Mouse (Mus musculus) ES-E14 (cell line): Measurements from ENCODE around the gene Ewsr1. TPM values are rescaled to one million over a fixed set of nuclear protein-coding genes. Genes with fewer than 3 reads are reported as not detected.
"Not testable (repeated sequence)": the region's sequence is repeated elsewhere in the genome, so short reads cannot be mapped to it uniquely, and the experiment has no call there.

Source experiments
- DNase-seq: peaks from one replicate; pipeline ENCODE4 v3.0.0-alpha.2; 2013; ENCODE audit warnings: low read depth, low spot score
- H3K27ac ChIP-seq: 2 replicates; pipeline ENCODE4 v1.5.1; 2012; ENCODE audit warnings: low read depth, mild to moderate bottlenecking, low read length, moderate library complexity, mixed read lengths; ENCODE audit not compliant: poor library complexity, insufficient read depth, severe bottlenecking
- H3K36me3 ChIP-seq: 2 replicates; pipeline ENCODE4 v1.6.1; 2012; ENCODE audit warnings: mild to moderate bottlenecking, low read length, moderate library complexity, mixed read lengths; ENCODE audit not compliant: control insufficient read depth, poor library complexity, insufficient read depth, severe bottlenecking
- H3K4me1 ChIP-seq, 2 experiments: fragments of 150-350 bp in 1 of 2; sonication (generic) in 1 of 2; 2 replicates each; pipeline ENCODE4 v1.6.1; 2012; ENCODE audit warnings: low read length in 2 of 2, mild to moderate bottlenecking in 1 of 2, mixed read lengths in 1 of 2; ENCODE audit not compliant: control insufficient read depth in 2 of 2, insufficient read depth in 2 of 2, poor library complexity in 1 of 2
- H3K4me3 ChIP-seq, 2 experiments: fragments of 150-350 bp in 1 of 2; sonication (generic) in 1 of 2; 2 replicates each; pipeline ENCODE4 v1.5.1; 2012; ENCODE audit warnings: low read length in 2 of 2, low read depth in 1 of 2, mild to moderate bottlenecking in 1 of 2, mixed read lengths in 1 of 2; ENCODE audit not compliant: insufficient read depth in 1 of 2, poor library complexity in 1 of 2, severe bottlenecking in 1 of 2
- H3K9ac ChIP-seq: 2 replicates; pipeline ENCODE4 v1.6.1; 2012; ENCODE audit warnings: low read depth, mild to moderate bottlenecking, low read length, mixed read lengths; ENCODE audit not compliant: poor library complexity, insufficient read depth, severe bottlenecking
- H3K9me3 ChIP-seq: fragments of 150-350 bp; sonication (generic); 2 replicates; pipeline ENCODE4 v1.6.1; 2012; ENCODE audit warnings: low read depth, mild to moderate bottlenecking, low read length; ENCODE audit not compliant: control insufficient read depth, insufficient read depth
- CHD2 ChIP-seq: IDR thresholded peaks from 2 replicates; pipeline ENCODE4 v1.6.1; 2014; ENCODE audit warnings: mild to moderate bottlenecking, low read depth, low read length, inconsistent platforms
- HCFC1 ChIP-seq: IDR thresholded peaks from 2 replicates; pipeline ENCODE4 v1.6.1; 2012; ENCODE audit warnings: low read length, inconsistent platforms, borderline replicate concordance; ENCODE audit not compliant: insufficient read depth
- MAFK ChIP-seq: IDR thresholded peaks from 2 replicates; pipeline ENCODE4 v1.6.1; 2014; ENCODE audit warnings: mild to moderate bottlenecking, low read depth, low read length, inconsistent platforms; ENCODE audit not compliant: insufficient read depth
- ZC3H11A ChIP-seq: IDR thresholded peaks from 2 replicates; pipeline ENCODE4 v1.6.1; 2012; ENCODE audit warnings: low read depth, mild to moderate bottlenecking, inconsistent platforms, low read length, borderline replicate concordance
- ZNF384 ChIP-seq: IDR thresholded peaks from 2 replicates; pipeline ENCODE4 v1.6.1; 2012; ENCODE audit warnings: low read depth, low read length, inconsistent platforms
- in situ Hi-C, 2 experiments: fragments of 600-800 bp; cut with MboI; formaldehyde crosslinking; loops; one replicate each; pipeline ENCODE4 v1.15.1; 2025; ENCODE audit warnings: low sequenced_read_pairs in 2 of 2, inconsistent platforms in 1 of 2; ENCODE audit not compliant: unreplicated experiment in 2 of 2
- total RNA-seq: library from RNA; depleted of rRNA; stranded (reverse); fragments of 300-350 nt; gene quantifications from 2 replicates; pipeline ENCODE4 v1.2.3, GENCODE M21; 2012

The Ewsr1 gene
- total RNA-seq, 1 experiment: 396 TPM

DNA sequence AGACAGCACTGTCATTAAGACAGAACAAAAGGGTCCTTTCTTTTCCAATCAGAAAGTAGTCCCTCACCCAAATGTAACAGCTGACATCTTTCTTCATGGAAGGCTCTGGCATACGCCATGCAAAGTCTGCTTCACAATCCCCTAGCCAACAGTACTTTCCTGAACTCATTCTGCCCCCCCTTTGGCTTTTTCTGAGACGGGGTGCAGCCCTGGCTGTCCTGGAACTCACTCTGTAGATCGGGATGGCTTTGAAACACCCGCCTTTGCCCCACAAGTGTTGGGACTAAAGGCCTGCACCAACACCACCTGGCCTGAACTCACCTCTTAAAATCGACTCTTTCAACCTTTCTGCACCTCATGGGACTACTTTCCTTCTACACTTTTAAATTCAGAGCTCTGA lies 3.2 kb downstream of the Ewsr1 start:
- H3K27ac ChIP-seq: no peak overlapping the region
- H3K4me3 ChIP-seq: peak overlapping the region; percentile 4 to 36; a peak in 2 of 4 replicates
- no peak overlapping the region for H3K9ac ChIP-seq
- H3K4me1 ChIP-seq: peaks cover 4 to 5% of the 10 kb centered on the region in 2 experiments; a peak in 2 of 4 replicates
- in situ Hi-C loops: no loop called here
- DNase-seq: no peak
- no peaks in the 10 kb centered on the region for H3K9me3 ChIP-seq
- TF ChIP-seq HCFC1 (no peak), ZNF384 (no peak), ZC3H11A (no peak), CHD2 (no peak), MAFK (no peak)
- peaks cover 11% of the 10 kb centered on the region for H3K36me3 ChIP-seq

DNA sequence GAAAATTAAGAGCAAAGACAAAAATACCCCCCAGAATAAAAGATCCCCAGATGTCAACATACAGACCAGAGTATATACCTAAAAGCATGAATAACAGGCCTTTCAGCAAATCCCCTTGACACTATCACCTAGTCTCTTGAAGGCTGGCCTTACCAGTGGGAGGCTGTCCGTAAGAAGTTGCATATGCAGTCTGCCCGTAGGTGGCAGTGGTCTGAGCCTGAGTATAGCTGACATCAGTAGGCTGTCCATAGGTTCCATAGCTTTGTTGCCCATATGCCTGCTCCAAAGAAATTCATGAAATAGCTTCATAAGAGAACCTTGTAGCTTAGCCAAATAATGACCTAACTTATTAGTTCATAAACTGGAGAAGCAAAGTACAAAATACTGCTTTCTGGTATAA lies 7.4 kb downstream of the Ewsr1 start:
- no peak overlapping the region for H3K27ac ChIP-seq
- H3K4me3 ChIP-seq: no peak overlapping the region
- TF ChIP-seq ZC3H11A (no peak), MAFK (no peak), HCFC1 (no peak), ZNF384 (no peak), CHD2 (no peak)
- no peaks in the 10 kb centered on the region for H3K9me3 ChIP-seq
- no peak for DNase-seq
- in situ Hi-C loops: no loop called here
- H3K36me3 ChIP-seq: peaks cover 23% of the 10 kb centered on the region
- H3K9ac ChIP-seq: no peak overlapping the region
- H3K4me1 ChIP-seq: 0 out of 4 replicates have a peak, but pooled peaks cover 1 to 2% of the 10 kb centered on the region in 2 experiments

DNA sequence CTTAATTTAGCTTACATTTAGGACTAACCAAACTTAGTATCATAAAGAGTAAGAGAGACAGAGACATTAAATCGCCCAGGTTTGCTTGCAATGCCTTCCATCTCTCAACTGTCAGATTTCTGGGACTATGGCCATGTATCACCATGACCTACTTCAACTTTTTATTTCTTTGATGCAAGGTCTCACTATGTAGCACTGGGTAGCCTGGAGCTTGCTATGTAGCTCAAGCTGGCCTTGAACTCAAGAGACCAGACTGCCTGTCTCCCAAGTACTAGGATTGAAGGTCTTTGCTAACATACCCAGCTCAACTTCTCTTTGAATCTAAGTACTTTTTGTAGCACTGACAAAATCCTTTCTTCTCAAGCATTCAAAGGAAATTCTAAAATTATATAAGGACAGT lies 9.9 kb downstream of the Ewsr1 start:
- Histone ChIP-seq H3K27ac (no peak overlapping the region), H3K9me3 (no peaks in the 10 kb centered on the region), H3K4me3 (no peak overlapping the region), H3K36me3 (peaks cover 35% of the 10 kb centered on the region), H3K9ac (no peak overlapping the region), H3K4me1 (no peaks in the 10 kb centered on the region)
- DNase-seq: no peak
- in situ Hi-C loops: no loop called here
- TF ChIP-seq ZNF384 (no peak), HCFC1 (no peak), MAFK (no peak), ZC3H11A (no peak), CHD2 (no peak)

DNA sequence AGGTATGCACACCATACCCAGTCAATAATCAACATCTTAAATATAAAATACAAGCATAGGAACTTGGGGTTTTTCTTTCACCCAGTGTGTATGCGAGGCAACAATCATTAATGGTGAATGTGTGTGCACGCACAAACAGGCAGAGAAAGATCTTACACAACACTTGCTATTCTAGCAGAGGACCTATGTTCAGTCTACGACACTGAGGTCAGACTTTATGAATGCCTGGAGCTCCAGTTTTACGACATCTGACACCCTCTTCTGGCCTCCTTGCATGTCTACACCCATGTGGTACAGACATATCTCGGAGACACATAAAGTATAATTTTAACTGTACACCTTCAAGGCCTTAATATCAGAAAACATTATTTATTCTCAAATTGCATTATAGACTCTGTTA lies 22.2 kb downstream of the Ewsr1 start:
- in situ Hi-C loops, H3K4me3 ChIP-seq, H3K9ac ChIP-seq, H3K4me1 ChIP-seq, H3K9me3 ChIP-seq, DNase-seq, H3K27ac ChIP-seq: not testable (repeated sequence)
- H3K36me3 ChIP-seq: peaks cover 35% of the 10 kb centered on the region

DNA sequence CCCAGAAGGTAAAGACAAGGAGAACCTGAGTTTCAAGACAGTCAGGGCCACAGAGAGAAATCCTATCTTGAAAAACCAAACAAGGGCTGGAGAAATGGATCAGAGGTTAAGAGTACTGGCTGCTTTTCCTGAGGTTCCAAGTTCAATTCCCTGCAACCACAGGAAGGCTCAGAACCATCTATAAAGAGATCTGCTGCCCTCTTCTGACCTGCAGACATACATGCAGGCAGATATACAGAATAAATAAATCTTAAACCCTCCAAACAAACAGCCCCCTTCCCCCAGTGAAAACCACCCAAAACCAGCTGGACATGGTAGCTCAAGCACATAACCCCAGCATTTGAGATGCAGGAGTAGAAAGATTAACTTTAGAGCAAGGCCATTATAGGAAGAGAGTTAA lies 23.3 kb downstream of the Ewsr1 start:
- Histone ChIP-seq H3K4me1 (no peaks in the 10 kb centered on the region), H3K27ac (no peak overlapping the region), H3K36me3 (peaks cover 39% of the 10 kb centered on the region), H3K9ac (no peak overlapping the region), H3K4me3 (no peak overlapping the region), H3K9me3 (no peaks in the 10 kb centered on the region)
- DNase-seq: no peak
- in situ Hi-C loops: no loop called here
- TF ChIP-seq HCFC1: no peak
- TF ChIP-seq ZNF384: no peak
- TF ChIP-seq ZC3H11A: no peak
- no peak for TF ChIP-seq MAFK
- TF ChIP-seq CHD2: no peak
